Mouse (Mus musculus) cerebellum, postnatal 10 days (tissue): ENCODE results near the gene Mfng.

Experiments
- DNase-seq, 2 experiments: peaks; one replicate each; pipeline ENCODE4 v3.0.0; 2021; ENCODE audit warnings: mixed read lengths in 2 of 2

The Mfng gene

GRCm38 (mm10) chr15:78755966-78756725, 17.1 kb downstream of the Mfng start:
- no peak for DNase-seq

GRCm38 (mm10) chr15:78755226-78755625, 18.0 kb downstream of the Mfng start:
- DNase-seq: no peak

DNA sequence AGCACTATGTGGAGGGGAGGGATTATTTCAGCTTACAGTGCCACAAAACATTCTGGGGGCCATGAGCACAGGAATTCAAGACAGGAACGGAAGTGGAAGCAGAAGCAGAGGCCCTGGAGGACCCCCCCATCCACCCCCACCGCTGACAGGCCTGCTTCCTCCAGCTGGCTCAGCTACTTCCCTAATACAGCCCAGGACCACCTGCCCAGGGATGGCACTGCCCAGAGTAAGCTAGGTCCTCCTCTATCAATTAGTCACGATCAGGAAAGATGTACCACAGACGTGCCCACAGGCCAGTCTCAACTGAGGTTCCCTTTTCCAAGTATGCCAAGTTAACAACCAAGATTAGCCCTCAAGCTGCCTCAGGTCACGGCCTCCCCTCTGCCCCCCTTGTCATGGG, 19.1 kb downstream of the Mfng start:
- no peak for DNase-seq

GRCm38 (mm10) chr15:78752991-78753390, 20.3 kb downstream of the Mfng start:
- no peak for DNase-seq

DNA sequence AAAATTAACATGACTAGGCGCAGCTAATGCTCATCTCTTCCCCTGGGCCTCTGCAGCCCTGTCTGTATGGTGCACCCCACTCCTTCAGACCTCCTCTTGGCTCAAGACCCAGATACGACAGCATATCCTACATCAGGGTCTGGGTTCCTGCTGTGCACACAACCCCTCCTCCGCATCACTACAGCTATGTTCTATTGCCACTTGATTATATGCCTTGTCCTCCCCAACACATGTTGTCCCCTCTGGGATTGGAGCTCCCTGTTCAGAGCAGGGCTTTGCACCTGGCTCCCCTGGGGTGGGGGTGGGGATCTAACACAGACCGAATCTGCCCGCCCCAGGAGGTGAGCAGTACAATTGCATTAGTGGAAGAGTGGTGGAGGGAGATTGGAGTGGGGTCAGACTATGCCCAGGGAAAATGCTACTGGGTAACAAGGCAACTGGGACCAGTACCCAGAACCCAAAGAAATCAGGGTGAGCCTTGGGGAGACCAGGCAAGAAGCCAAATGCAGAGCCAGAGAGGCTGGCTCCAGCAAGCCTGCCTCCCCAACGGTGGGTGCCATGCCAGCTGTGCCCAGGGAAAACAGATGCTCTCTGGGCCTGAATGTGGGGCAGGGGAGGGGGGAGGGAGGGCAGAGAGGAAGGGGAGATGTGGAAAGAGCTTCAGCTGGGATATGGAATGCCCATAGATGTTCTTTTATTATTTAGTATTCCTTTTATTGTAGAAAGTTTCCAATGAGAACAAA, 22.5 kb downstream of the Mfng start:
- DNase-seq: peak in 1 of 2 experiments; percentile 49

- no peak for DNase-seq
Measured at GRCm38 (mm10) chr15:78749855-78750254, 23.4 kb downstream of the Mfng start.

- DNase-seq: peak; percentile 90 to 93
Measured at GRCm38 (mm10) chr15:78744206-78744605, 29.1 kb downstream of the Mfng start.

DNA sequence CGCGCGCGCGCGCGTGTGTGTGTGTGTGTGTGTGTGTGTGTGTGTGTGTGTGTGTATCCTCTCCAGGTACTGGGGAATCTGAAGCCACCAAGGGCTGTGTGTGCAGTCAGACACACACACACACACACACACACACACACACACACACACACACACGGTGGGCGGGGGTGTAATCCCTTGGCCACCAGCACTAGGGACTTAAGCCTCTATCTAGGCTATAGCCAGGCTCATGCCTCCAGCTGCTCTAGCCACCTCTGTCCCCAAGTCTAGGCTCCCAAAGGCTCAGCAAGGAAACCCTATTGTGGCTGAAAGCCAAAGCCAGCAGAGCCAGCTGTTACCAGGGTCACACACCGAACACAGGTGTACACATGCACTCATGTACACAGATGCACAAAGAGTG, 30.4 kb downstream of the Mfng start:
- no peak for DNase-seq

GRCm38 (mm10) chr15:78740662-78741061, 32.6 kb downstream of the Mfng start:
- DNase-seq: no peak

DNA sequence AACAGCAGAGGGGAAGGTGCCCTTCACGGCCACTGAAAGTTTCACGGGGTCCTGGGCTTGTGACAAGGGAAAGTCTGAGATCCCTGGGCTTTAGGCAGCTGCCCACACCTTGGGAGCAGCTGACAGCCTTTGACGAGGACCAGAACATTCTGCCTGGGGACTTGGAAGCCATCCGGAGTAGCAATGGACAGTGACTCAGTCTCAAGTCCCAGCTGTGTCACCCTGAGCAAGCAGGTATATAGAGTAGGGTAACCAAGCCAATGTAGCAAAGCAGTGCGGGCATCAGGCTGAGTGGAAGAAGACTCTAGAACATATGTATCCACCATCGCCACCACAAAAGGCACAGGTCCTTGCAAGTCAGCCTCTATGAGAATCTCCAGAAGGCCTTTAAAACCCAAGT, 36.1 kb downstream of the Mfng start:
- DNase-seq: no peak

DNA sequence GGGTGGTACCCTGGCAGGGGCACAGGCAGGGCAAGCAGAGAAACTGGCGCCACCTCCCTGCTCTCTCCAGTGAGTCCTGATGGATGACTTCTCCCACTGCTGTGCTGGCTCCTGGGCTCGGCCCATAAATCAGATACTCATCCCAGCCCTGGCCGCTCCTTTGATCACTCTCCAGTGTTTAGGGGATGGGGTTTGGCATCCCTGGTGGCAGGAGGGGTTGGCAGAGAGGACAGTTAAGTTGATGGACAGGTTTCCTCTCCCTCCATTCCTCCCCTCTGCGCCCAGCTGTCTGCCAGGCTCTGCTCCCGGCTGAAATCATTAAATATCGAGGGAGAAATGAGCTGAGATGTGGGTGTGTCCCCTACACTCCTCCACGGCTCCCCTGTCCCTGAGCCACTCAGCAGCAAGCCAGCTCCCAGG, 36.6 kb downstream of the Mfng start:
- DNase-seq: peak; percentile 61 to 73

DNA sequence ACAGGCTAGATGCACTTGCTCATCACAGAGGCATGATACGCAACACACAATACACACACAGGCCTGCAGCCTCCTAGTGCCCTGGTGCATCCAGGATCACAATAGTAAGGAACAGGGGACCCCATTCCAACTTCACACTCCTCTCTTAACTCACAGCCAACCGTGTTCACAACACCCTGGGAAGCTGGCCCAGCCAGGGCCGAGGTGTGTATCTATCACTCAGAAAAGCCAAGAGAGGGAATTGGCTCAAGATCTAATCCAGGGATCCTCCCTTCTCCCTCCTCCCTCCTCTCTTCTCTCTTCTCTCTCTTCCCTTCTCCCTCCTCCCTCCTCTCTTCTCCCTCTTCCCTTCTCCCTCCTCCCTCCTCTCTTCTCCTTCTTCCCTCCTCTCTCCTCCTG, 37.1 kb downstream of the Mfng start:
- DNase-seq: peak in 1 of 2 experiments; percentile 39

- DNase-seq: peak; percentile 83 to 89
Measured at GRCm38 (mm10) chr15:78735431-78736180, 37.7 kb downstream of the Mfng start.

DNA sequence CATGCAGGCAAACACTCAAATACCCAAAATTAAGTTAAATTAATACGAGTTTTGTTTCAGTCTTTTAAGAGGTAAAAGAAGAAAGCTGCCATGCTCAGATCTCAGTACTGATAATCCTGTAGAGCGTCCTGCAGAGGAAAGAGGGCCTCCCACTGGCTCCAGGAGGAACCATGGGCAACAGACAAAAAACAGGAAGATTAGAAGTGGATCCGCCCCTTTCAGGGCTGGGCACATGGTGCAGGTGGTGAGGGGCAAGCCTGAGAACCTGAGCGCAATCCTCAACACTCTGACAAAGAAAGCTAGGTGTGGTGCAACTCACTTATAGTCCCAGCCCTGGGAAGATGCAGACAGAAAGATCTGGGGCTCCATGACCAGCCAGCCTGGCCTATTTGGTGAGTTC, 41.4 kb downstream of the Mfng start:
- DNase-seq: no peak

- DNase-seq: no peak
Measured at GRCm38 (mm10) chr15:78730315-78731049, 42.8 kb downstream of the Mfng start.

DNA sequence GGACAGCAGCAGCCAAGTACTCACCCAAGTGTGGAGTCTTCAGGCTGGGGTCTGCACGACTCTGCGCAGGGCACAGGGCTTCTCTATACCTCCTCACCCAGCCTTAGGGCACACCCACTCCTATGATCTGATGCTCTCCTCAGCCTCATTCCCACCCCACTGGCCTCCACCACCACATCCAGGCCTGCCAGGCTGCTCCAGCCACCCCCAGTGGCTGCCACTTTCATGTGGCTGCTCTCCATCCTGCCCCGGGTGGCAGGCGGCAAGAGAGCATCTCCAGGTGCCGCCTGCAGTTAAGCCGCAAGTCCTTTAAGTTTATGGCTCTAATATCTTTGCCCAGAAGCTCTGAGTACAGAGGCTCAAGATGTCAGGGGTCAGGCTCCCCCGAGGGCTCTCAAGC, 46.6 kb downstream of the Mfng start:
- no peak for DNase-seq

- DNase-seq: no peak
Measured at GRCm38 (mm10) chr15:78720532-78720931, 52.7 kb downstream of the Mfng start.

GRCm38 (mm10) chr15:78720094-78720493, 53.2 kb downstream of the Mfng start:
- peak; percentile 88 to 90 for DNase-seq

DNA sequence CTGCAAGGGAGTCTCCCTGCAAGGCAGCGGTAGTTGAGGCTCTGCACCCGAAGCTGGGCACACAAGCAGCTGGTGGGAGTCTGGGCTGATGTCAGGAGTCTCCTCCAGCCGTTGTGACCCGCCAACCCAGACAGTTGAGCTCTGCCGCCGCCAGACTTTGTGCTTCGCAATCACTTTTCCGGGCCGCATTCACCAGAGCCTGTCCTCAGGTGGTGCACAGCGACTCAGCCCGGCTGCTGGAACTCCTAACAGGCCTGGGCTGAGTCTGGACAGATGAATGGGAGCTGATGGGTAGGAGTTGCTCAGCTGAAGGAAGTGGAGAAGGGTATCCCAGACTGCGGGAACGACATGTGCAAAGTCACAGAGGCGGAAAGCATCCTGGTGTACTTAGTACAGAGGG, 53.9 kb downstream of the Mfng start:
- peak in 1 of 2 experiments; percentile 38 for DNase-seq

- peak; percentile 50 to 57 for DNase-seq
Measured at GRCm38 (mm10) chr15:78718290-78719250, 54.7 kb downstream of the Mfng start, which contains the start of gene Elfn2. Gene Elfn2 (minus strand): TSS chr15:78718771.

- no peak for DNase-seq
Measured at GRCm38 (mm10) chr15:78716936-78717335, 56.3 kb downstream of the Mfng start.
